Mouse (Mus musculus): ENCODE data around the gene Scn8a.

DNA sequence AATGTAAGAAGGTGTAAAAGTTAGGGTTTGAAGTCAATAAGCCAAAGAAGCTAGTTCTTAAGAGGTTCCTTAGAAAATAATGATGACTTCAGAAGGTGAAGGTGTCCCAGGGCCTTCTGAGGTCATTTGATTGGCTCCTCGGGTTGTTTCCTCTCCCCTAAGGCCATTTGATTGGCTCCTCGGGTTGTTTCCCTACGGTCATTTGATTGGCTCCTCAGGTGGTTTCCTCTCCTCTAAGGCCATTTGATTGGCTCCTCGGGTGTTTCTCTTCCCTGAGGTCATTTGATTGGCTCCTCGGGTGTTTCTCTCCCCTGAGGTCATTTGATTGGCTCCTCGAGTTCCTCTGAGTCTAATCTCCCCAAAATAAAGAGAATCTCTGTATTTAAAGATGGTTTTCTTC is 141.7 kb downstream of the Scn8a start:
- TF ChIP-seq CTCF (IDR thresholded peaks at IDR 0.05) (no peak), POLR2A (IDR thresholded peaks at IDR 0.05; ENCODE audit: insufficient read depth, low read depth, low read length) (no peak)

Measured in heart, adult 2 months (tissue).